Mouse (Mus musculus): ENCODE results near the gene Stx17. TPM values are rescaled to one million over a fixed set of nuclear protein-coding genes. Genes with fewer than 3 reads are reported as not detected.

Stx17 gene
- total and polyA plus RNA-seq, 3 experiments, result 7.2 to 10.0 (median 8.0) TPM

- Histone ChIP-seq H3K27me3 (replicated peaks) (no peaks in the 10 kb centered on the region), H3K79me2 (replicated peaks; ENCODE audit: control insufficient read depth, extremely low read depth, insufficient read depth, poor library complexity, severe bottlenecking) (no peaks in the 10 kb centered on the region), H3K4me1 (ENCODE audit: control insufficient read depth in 1 of 2, insufficient read depth in 2 of 2) (peaks cover 0 to 27% of the 10 kb centered on the region in 2 experiments; a peak in 2 of 4 replicates), H3K36me3 (replicated peaks in 1 of 2; ENCODE audit: control insufficient read depth in 1 of 2, insufficient read depth in 1 of 2, low read length in 1 of 2) (no peaks in the 10 kb centered on the region), H3K4me2 (ENCODE audit: insufficient read depth, low read depth, poor library complexity, severe bottlenecking) (no peak overlapping the region), H3K9ac (ENCODE audit: insufficient read depth, low read depth) (no peak overlapping the region), H3K4me3 (replicated peaks in 1 of 3; ENCODE audit: low read depth in 2 of 3, low read length in 2 of 3, poor library complexity in 1 of 3) (no peak overlapping the region), H3K9me3 (replicated peaks; ENCODE audit: low read length) (no peaks in the 10 kb centered on the region), H3K27ac (ENCODE audit: insufficient read depth, low read depth) (no peak overlapping the region)
- peak; percentile 35 for DNase-seq (ENCODE audit: extremely low read depth)
- in situ Hi-C loops (cut with MboI; ENCODE audit: low pct_ligation_motif_present, low pct_unique_long_range_greater_than_20kb, low sequenced_read_pairs) (loop anchor here (25.0 kb wide), 1 partner anchor 279 kb away; no protein-coding TSS in a partner anchor), dilution Hi-C loops (cut with MboI; ENCODE audit: extremely low pct_ligation_motif_present, extremely low pct_unique_long_range_greater_than_20kb, low sequenced_read_pairs) (no loop called here)
- TF ChIP-seq RAD21 (IDR thresholded peaks at IDR 0.05; ENCODE audit: low read depth, low read length) (peak; percentile 46), KAT2A (IDR thresholded peaks at IDR 0.05; ENCODE audit: insufficient replicate concordance, low read length) (no peak), UBTF (IDR thresholded peaks at IDR 0.05; ENCODE audit: low read depth, low read length) (no peak), SMC3 (IDR thresholded peaks at IDR 0.05; ENCODE audit: low read depth, low read length) (peak; percentile 44), POLR2AphosphoS2 (IDR thresholded peaks at IDR 0.05; ENCODE audit: low read depth, low read length) (no peak), NRF1 (IDR thresholded peaks at IDR 0.05; ENCODE audit: low read depth, low read length) (no peak), USF1 (IDR thresholded peaks at IDR 0.05; ENCODE audit: low read depth, low read length) (no peak), CHD2 (IDR thresholded peaks at IDR 0.05; ENCODE audit: low read length) (no peak), EP300 (IDR thresholded peaks at IDR 0.05; ENCODE audit: low read length) (peak; percentile 51; the same call in 1 of the 2 replicates), RCOR1 (conservative IDR thresholded peaks at IDR 0.05; ENCODE audit: low read depth, low read length) (no peak), JUND (conservative IDR thresholded peaks at IDR 0.05; ENCODE audit: low read depth, low read length) (no peak), USF2 (conservative IDR thresholded peaks at IDR 0.05; ENCODE audit: low read depth, low read length) (no peak), JUN (IDR thresholded peaks at IDR 0.05; ENCODE audit: insufficient read depth, low read depth, low read length) (no peak), ETS1 (conservative IDR thresholded peaks at IDR 0.05; ENCODE audit: low read depth, low read length) (no peak), MAZ (IDR thresholded peaks at IDR 0.05; ENCODE audit: low read depth, low read length) (no peak), PAX5 (IDR thresholded peaks at IDR 0.05; ENCODE audit: low read length) (no peak), IRF4 (IDR thresholded peaks at IDR 0.05; ENCODE audit: low read depth, low read length) (peak; percentile 59), TCF12 (IDR thresholded peaks at IDR 0.05; ENCODE audit: low read depth, low read length) (no peak), MAFK (IDR thresholded peaks at IDR 0.05; ENCODE audit: insufficient replicate concordance, low read length) (no peak), ZKSCAN1 (IDR thresholded peaks at IDR 0.05; ENCODE audit: borderline replicate concordance, low read depth, low read length) (no peak), HCFC1 (IDR thresholded peaks at IDR 0.05; ENCODE audit: low read depth, low read length) (no peak), NELFE (IDR thresholded peaks at IDR 0.05; ENCODE audit: low read depth, low read length) (no peak), MEF2A (IDR thresholded peaks at IDR 0.05; ENCODE audit: borderline replicate concordance, low read depth, low read length) (no peak), POLR2A (IDR thresholded peaks at IDR 0.05; ENCODE audit: low read depth, low read length) (no peak), SIN3A (IDR thresholded peaks at IDR 0.05; ENCODE audit: low read length) (no peak; the same call in 1 of the 2 replicates), CTCF (conservative IDR thresholded peaks at IDR 0.05 in 1 of 2, IDR thresholded peaks at IDR 0.05 in 1 of 2; ENCODE audit: low read depth in 2 of 2, low read length in 2 of 2) (peak in 1 of 2 experiments; percentile 54; a peak in 2 of 4 replicates), ZMIZ1 (IDR thresholded peaks at IDR 0.05; ENCODE audit: low read depth, low read length) (no peak), GABPA (IDR thresholded peaks at IDR 0.05; ENCODE audit: insufficient replicate concordance, low read depth, low read length) (no peak), E2F4 (IDR thresholded peaks at IDR 0.05; ENCODE audit: insufficient replicate concordance, low read depth, low read length) (no peak), MXI1 (IDR thresholded peaks at IDR 0.05; ENCODE audit: low read depth, low read length) (no peak), ELF1 (IDR thresholded peaks at IDR 0.05; ENCODE audit: low read depth, low read length) (peak; percentile 37; the same call in 1 of the 2 replicates)
These were observed 16.1 kb upstream of the Stx17 start for GRCm38 (mm10) chr4:48108591-48108990.

All from CH12.LX (cell line).